Mouse (Mus musculus): ENCODE results near the gene Rps6kl1. TPM values are rescaled to one million over a fixed set of nuclear protein-coding genes. Genes with fewer than 3 reads are reported as not detected.

Gene Rps6kl1
- total and polyA plus RNA-seq, 3 experiments: 0.03 to 0.11 TPM; not detected in 1

GRCm38 (mm10) chr12:85092214-85092613 lies 58.9 kb downstream of the Rps6kl1 start:
- Histone ChIP-seq H3K36me3 (replicated peaks) (peaks cover 67% of the 10 kb centered on the region), H3K4me1 (ENCODE audit: insufficient read depth, low read depth, low read length) (peaks cover 41% of the 10 kb centered on the region), H3K9me3 (replicated peaks) (peaks cover 4% of the 10 kb centered on the region; the same call in 1 of the 2 replicates), H3K27me3 (ENCODE audit: insufficient read depth, low read length) (no peaks in the 10 kb centered on the region), H3K4me3 (ENCODE audit: low read depth, low read length) (no peak overlapping the region)
- ATAC-seq (ENCODE audit: extremely low read depth, insufficient number of reproducible peaks, low FRiP score, poor library complexity, severe bottlenecking): no peak
- DNase-seq (ENCODE audit: low spot score): peak; percentile 69
- TF ChIP-seq CTCF (IDR thresholded peaks at IDR 0.05; ENCODE audit: low read depth, low read length) (peak; percentile 71), TAL1 (conservative IDR thresholded peaks at IDR 0.05; ENCODE audit: low read depth, low read length) (no peak), POLR2AphosphoS5 (IDR thresholded peaks at IDR 0.05; ENCODE audit: insufficient replicate concordance, low read depth, low read length) (no peak), GATA2 (IDR thresholded peaks at IDR 0.05; ENCODE audit: borderline replicate concordance, low read depth, low read length) (no peak)

- H3K9me3 ChIP-seq (replicated peaks): peaks cover 4% of the 10 kb centered on the region; the same call in 1 of the 2 replicates
- TF ChIP-seq TAL1 (conservative IDR thresholded peaks at IDR 0.05; ENCODE audit: low read depth, low read length) (0 out of 2 replicates have a peak, but pooled peaks have one; percentile 6), CTCF (IDR thresholded peaks at IDR 0.05; ENCODE audit: low read depth, low read length) (no peak)
- ATAC-seq (ENCODE audit: extremely low read depth, insufficient number of reproducible peaks, low FRiP score, poor library complexity, severe bottlenecking) (peak; percentile 7; the same call in 1 of the 2 replicates), DNase-seq (ENCODE audit: low spot score) (no peak)
- H3K27me3 ChIP-seq (ENCODE audit: insufficient read depth, low read length): no peaks in the 10 kb centered on the region
- H3K36me3 ChIP-seq (replicated peaks): peaks cover 77% of the 10 kb centered on the region
- no peak overlapping the region for H3K4me3 ChIP-seq (ENCODE audit: low read depth, low read length)
- peaks cover 40% of the 10 kb centered on the region for H3K4me1 ChIP-seq (ENCODE audit: insufficient read depth, low read depth, low read length)
These were observed 59.9 kb downstream of the Rps6kl1 start for GRCm38 (mm10) chr12:85091190-85091589.

GRCm38 (mm10) chr12:85087845-85088244 lies 63.2 kb downstream of the Rps6kl1 start:
- Histone ChIP-seq H3K4me3 (ENCODE audit: low read depth, low read length) (no peak overlapping the region), H3K9me3 (replicated peaks) (peaks cover 4% of the 10 kb centered on the region; the same call in 1 of the 2 replicates), H3K4me1 (ENCODE audit: insufficient read depth, low read depth, low read length) (peaks cover 53% of the 10 kb centered on the region), H3K27me3 (ENCODE audit: insufficient read depth, low read length) (no peaks in the 10 kb centered on the region), H3K36me3 (replicated peaks) (peaks cover 58% of the 10 kb centered on the region)
- no peak for DNase-seq (ENCODE audit: low spot score)
- TF ChIP-seq GATA1 (IDR thresholded peaks at IDR 0.05; ENCODE audit: borderline replicate concordance, low read length) (no peak), CTCF (IDR thresholded peaks at IDR 0.05; ENCODE audit: low read depth, low read length) (no peak)
- no peak for ATAC-seq (ENCODE audit: extremely low read depth, insufficient number of reproducible peaks, low FRiP score, poor library complexity, severe bottlenecking)

Other genes with a start within 250 kb of the Rps6kl1 start
- gene Fcf1, start 180.4 kb downstream of the Rps6kl1 start, total RNA-seq (2014; fragmentation: Nextera tagmentation): 81.6 and 91.3 TPM in 2 replicates
- gene Fcf1, start 180.4 kb downstream of the Rps6kl1 start, total RNA-seq (2017): 236 and 288 TPM in 2 replicates
- gene Fcf1, start 180.4 kb downstream of the Rps6kl1 start, polyA plus RNA-seq (2012): 20.8 and 30.0 TPM in 2 replicates
- gene Arel1, start 180.4 kb downstream of the Rps6kl1 start, total RNA-seq (2014; fragmentation: Nextera tagmentation): 125 and 130 TPM in 2 replicates
- 122 and 124 TPM in 2 replicates for gene Arel1, start 180.4 kb downstream of the Rps6kl1 start, total RNA-seq (2017)
- 7.4 and 12.7 TPM in 2 replicates for gene Arel1, start 180.4 kb downstream of the Rps6kl1 start, polyA plus RNA-seq (2012)
- gene Ylpm1, start 154.9 kb downstream of the Rps6kl1 start, total RNA-seq (2014; fragmentation: Nextera tagmentation): 148 and 153 TPM in 2 replicates
- gene Ylpm1, start 154.9 kb downstream of the Rps6kl1 start, total RNA-seq (2017): 60.8 and 61.7 TPM in 2 replicates
- gene Ylpm1, start 154.9 kb downstream of the Rps6kl1 start, polyA plus RNA-seq (2012): 65.5 and 77.0 TPM in 2 replicates
- gene Prox2, start 40.5 kb downstream of the Rps6kl1 start, total RNA-seq (2014; fragmentation: Nextera tagmentation): 12.1 and 13.5 TPM in 2 replicates
- 10.3 and 10.7 TPM in 2 replicates for gene Prox2, start 40.5 kb downstream of the Rps6kl1 start, total RNA-seq (2017)
- 6.8 and 7.0 TPM in 2 replicates for gene Prox2, start 40.5 kb downstream of the Rps6kl1 start, polyA plus RNA-seq (2012)
- gene Dlst, start 40.4 kb downstream of the Rps6kl1 start, total RNA-seq (2014; fragmentation: Nextera tagmentation): 208 and 213 TPM in 2 replicates
- gene Dlst, start 40.4 kb downstream of the Rps6kl1 start, total RNA-seq (2017): 200 and 221 TPM in 2 replicates
- gene Dlst, start 40.4 kb downstream of the Rps6kl1 start, polyA plus RNA-seq (2012): 728 and 1,047 TPM in 2 replicates
- gene Pgf, start 26.5 kb upstream of the Rps6kl1 start, total RNA-seq (2014; fragmentation: Nextera tagmentation): not detected in 2 replicates
- 1.9 and 2.1 TPM in 2 replicates for gene Pgf, start 26.5 kb upstream of the Rps6kl1 start, total RNA-seq (2017)
- not detected in 2 replicates for gene Pgf, start 26.5 kb upstream of the Rps6kl1 start, polyA plus RNA-seq (2012)
- gene Eif2b2, start 68.2 kb upstream of the Rps6kl1 start, total RNA-seq (2014; fragmentation: Nextera tagmentation): 28.4 and 36.0 TPM in 2 replicates
- 136 and 155 TPM in 2 replicates for gene Eif2b2, start 68.2 kb upstream of the Rps6kl1 start, total RNA-seq (2017)
- 320 and 408 TPM in 2 replicates for gene Eif2b2, start 68.2 kb upstream of the Rps6kl1 start, polyA plus RNA-seq (2012)
- 25.2 and 33.6 TPM in 2 replicates for gene Mlh3, start 119.3 kb upstream of the Rps6kl1 start, total RNA-seq (2014; fragmentation: Nextera tagmentation)
- 19.5 and 20.8 TPM in 2 replicates for gene Mlh3, start 119.3 kb upstream of the Rps6kl1 start, total RNA-seq (2017)
- 1.9 and 2.2 TPM in 2 replicates for gene Mlh3, start 119.3 kb upstream of the Rps6kl1 start, polyA plus RNA-seq (2012)
- gene Acyp1, start 137.2 kb upstream of the Rps6kl1 start, total RNA-seq (2014; fragmentation: Nextera tagmentation): 57.0 and 57.3 TPM in 2 replicates
- gene Acyp1, start 137.2 kb upstream of the Rps6kl1 start, total RNA-seq (2017): 285 and 291 TPM in 2 replicates
- 97.7 and 127 TPM in 2 replicates for gene Acyp1, start 137.2 kb upstream of the Rps6kl1 start, polyA plus RNA-seq (2012)
- not detected in 2 replicates for gene Zc2hc1c, start 137.3 kb upstream of the Rps6kl1 start, total RNA-seq (2014; fragmentation: Nextera tagmentation)
- 1.2 and 1.3 TPM in 2 replicates for gene Zc2hc1c, start 137.3 kb upstream of the Rps6kl1 start, total RNA-seq (2017)
- 0.03 and 0.04 TPM in 2 replicates for gene Zc2hc1c, start 137.3 kb upstream of the Rps6kl1 start, polyA plus RNA-seq (2012)
- 126 TPM in 2 replicates for gene Nek9, start 188.1 kb upstream of the Rps6kl1 start, total RNA-seq (2014; fragmentation: Nextera tagmentation)
- 59.1 and 62.9 TPM in 2 replicates for gene Nek9, start 188.1 kb upstream of the Rps6kl1 start, total RNA-seq (2017)
- 30.3 and 30.5 TPM in 2 replicates for gene Nek9, start 188.1 kb upstream of the Rps6kl1 start, polyA plus RNA-seq (2012)
- gene Tmed10, start 223.6 kb upstream of the Rps6kl1 start, total RNA-seq (2014; fragmentation: Nextera tagmentation): 286 and 322 TPM in 2 replicates
- gene Tmed10, start 223.6 kb upstream of the Rps6kl1 start, total RNA-seq (2017): 61.7 and 85.4 TPM in 2 replicates
- gene Tmed10, start 223.6 kb upstream of the Rps6kl1 start, polyA plus RNA-seq (2012): 255 and 271 TPM in 2 replicates